Mouse (Mus musculus) heart, adult 2 months (tissue): ENCODE measurements around the gene Stat5a. TPM values are rescaled to one million over a fixed set of nuclear protein-coding genes. Genes with fewer than 3 reads are reported as not detected.

Source experiments
- DNase-seq, 2 experiments: peaks; one replicate each; pipeline ENCODE4 v3.0.0; 2021
- H3K27ac ChIP-seq: fragments of 200-600 bp; 2 replicates; pipeline ENCODE4 v1.8.1; 2022
- H3K27me3 ChIP-seq: fragments of 200-500 bp; 2 replicates; pipeline ENCODE4 v1.6.1; 2012; ENCODE audit warnings: mild to moderate bottlenecking, low read length, inconsistent platforms, mixed read lengths; ENCODE audit not compliant: control insufficient read depth, insufficient read depth
- H3K36me3 ChIP-seq: fragments of 200-500 bp; 2 replicates; pipeline ENCODE4 v1.6.1; 2012; ENCODE audit warnings: low read length, inconsistent platforms; ENCODE audit not compliant: control insufficient read depth, insufficient read depth
- H3K4me1 ChIP-seq: fragments of 200-500 bp; 2 replicates; pipeline ENCODE4 v1.6.1; 2011; ENCODE audit warnings: low read length; ENCODE audit not compliant: control insufficient read depth, insufficient read depth
- H3K4me3 ChIP-seq: fragments of 200-600 bp; 2 replicates; pipeline ENCODE4 v1.8.1; 2022
- H3K79me2 ChIP-seq: fragments of 200-500 bp; replicated peaks from 2 replicates; pipeline ENCODE4 v1.6.1; 2012; ENCODE audit warnings: mild to moderate bottlenecking, inconsistent platforms, low read length, moderate library complexity, mixed read lengths; ENCODE audit not compliant: control insufficient read depth, insufficient read depth
- H3K9ac ChIP-seq: fragments of 200-500 bp; 2 replicates; pipeline ENCODE4 v1.6.1; 2012; ENCODE audit warnings: low read depth, mild to moderate bottlenecking, control low read depth, inconsistent platforms, low read length, mixed read lengths
- CTCF ChIP-seq: fragments of 200-600 bp; IDR thresholded peaks from 2 replicates; pipeline ENCODE4 v1.8.1; 2022; ENCODE audit warnings: antibody characterized with exemption, mild to moderate bottlenecking, moderate library complexity
- EP300 ChIP-seq: fragments of 200-500 bp; IDR thresholded peaks from 2 replicates; pipeline ENCODE4 v1.6.1; 2011; ENCODE audit warnings: low read depth, low read length, control low read depth; ENCODE audit not compliant: insufficient read depth
- POLR2A ChIP-seq: fragments of 200-500 bp; IDR thresholded peaks from 2 replicates; pipeline ENCODE4 v1.6.1; 2011; ENCODE audit warnings: mild to moderate bottlenecking, low read depth, low read length, control low read depth; ENCODE audit not compliant: insufficient read depth
- WGBS: fragments of 180-500 bp; shearing (Covaris S2); methylation state at CpG from one replicate; pipeline ENCODE4 v1.1.7; 2018; 5-methylcytosine and 5-hydroxymethylcytosine counted together
- intact Hi-C: fragments of 180-260 bp; cut with DNase I; formaldehyde crosslinking; loops from one replicate; pipeline ENCODE4 v1.15.1; 2025
- polyA plus RNA-seq: library from polyadenylated mRNA; depleted of rRNA; stranded (reverse); fragments of >200 nt; gene quantifications from 2 replicates; pipeline ENCODE4 v1.2.3, GENCODE M21; 2012
- total RNA-seq, 2 experiments: library from RNA; stranded (reverse); gene quantifications; 2 replicates each; pipeline ENCODE4 v1.2.3; 2021

Stat5a gene
- total and polyA plus RNA-seq, 3 experiments, result 20.3 to 24.3 (median 22.3) TPM

DNA sequence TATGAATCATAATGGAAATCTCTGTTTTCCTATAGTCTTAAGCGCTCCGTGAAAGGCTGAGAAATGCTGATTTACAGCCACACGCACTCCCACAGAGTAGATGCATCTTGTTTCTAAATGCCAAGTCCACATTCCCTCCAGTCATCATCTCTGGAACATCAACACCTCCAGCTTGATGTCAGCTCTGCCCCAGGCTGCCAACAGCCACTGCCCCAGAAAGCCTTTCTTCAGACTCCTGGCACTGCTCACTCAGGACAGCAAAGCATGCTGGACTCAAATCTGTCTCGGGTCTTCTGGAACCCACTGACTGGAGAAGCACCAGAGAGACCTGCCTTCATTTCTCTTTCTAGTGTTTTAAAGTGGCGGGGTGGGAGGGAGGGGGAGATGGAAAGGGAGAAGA lies 33.3 kb downstream of the Stat5a start:
- Histone ChIP-seq H3K9ac (no peak overlapping the region), H3K4me1 (peaks cover 5% of the 10 kb centered on the region), H3K4me3 (no peak overlapping the region), H3K27me3 (no peaks in the 10 kb centered on the region), H3K27ac (no peak overlapping the region), H3K79me2 (no peaks in the 10 kb centered on the region), H3K36me3 (peaks cover 7% of the 10 kb centered on the region)
- intact Hi-C loops, result loop anchor here (2.0 to 5.0 kb wide), 2 partner anchors 166 to 285 kb away; partner anchors contain the start of gene Ccr10
- DNase-seq, result peak in 1 of 2 experiments; percentile 59
- TF ChIP-seq EP300 (0 out of 2 replicates have a peak, but pooled peaks have one; percentile 26), CTCF (no peak), POLR2A (no peak)
- whole genome bisulfite sequencing, result 61% methylated on average over 5 of the region's 5 CpGs

DNA sequence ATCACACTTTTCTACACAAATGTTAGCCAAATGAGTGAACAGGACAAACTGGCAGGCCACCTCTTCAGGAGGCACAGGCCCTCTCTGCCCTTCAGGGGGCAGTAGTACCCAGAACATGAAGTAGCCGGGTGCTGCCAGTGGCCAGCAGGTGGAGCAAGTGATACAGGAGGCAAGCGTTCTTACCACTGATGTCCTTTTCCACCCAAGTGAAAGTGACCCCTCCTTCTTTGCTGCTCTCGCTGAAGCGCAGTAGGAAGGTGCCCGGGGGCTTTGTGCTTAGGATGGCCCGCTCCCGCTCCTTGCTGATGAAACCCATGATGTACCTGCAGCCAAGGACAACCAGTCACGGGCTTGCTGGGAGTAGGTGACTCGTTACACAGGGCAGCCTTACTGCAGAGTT lies 34.3 kb downstream of the Stat5a start:
- peak; percentile 87 to 88 for DNase-seq
- intact Hi-C loops, result loop anchor here (1.0 to 5.0 kb wide), 4 partner anchors 64 to 284 kb away; partner anchors contain the start of gene Ccr10
- Histone ChIP-seq H3K36me3 (peaks cover 8% of the 10 kb centered on the region), H3K27me3 (no peaks in the 10 kb centered on the region), H3K27ac (peak overlapping the region; percentile 10), H3K4me3 (no peak overlapping the region), H3K79me2 (no peaks in the 10 kb centered on the region), H3K4me1 (peaks cover 5% of the 10 kb centered on the region), H3K9ac (0 out of 2 replicates have a peak overlapping the region, but pooled peaks have one; percentile 19)
- WGBS, result 13% methylated on average over 9 of the region's 9 CpGs
- TF ChIP-seq CTCF (no peak), EP300 (peak; percentile 99), POLR2A (0 out of 2 replicates have a peak, but pooled peaks have one; percentile 24)

DNA sequence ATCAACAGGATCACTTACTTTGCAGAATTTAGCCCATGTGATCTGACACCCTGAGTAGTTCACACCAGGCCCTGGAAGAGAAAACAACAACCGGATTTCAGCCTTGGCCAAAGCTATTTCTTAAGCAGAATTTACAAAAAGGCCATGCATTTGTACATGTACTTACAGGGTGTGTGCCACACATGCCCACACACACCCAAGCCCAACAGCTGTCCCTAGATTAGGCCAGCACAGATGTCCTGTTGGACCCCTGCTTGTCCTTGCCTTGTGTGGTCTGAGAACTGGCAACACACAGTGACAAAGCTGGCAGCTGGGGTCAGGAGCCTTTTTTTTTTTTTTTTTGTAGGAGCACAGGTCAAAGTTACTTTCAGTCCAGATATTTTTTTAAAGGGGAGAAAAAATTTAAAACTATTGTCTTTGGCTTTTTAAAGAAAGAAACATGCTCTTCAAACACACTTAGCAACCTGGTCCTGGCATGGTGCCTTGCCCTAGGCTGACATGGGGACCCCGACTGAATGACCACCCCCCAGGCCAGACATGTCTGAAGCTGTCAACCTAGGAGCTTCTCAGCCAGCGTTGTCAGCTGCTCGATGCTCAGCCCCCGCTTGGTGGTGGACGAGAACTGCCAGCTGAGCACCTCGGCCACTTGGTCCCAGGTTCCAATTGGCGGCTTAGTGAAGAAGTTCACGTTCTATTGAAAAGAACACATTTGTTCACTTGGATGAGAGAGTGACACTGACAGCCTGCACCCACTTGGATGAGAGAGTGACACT lies 35.2 kb downstream of the Stat5a start:
- DNase-seq, result no peak
- Histone ChIP-seq H3K4me1 (peaks cover 5% of the 10 kb centered on the region), H3K79me2 (no peaks in the 10 kb centered on the region), H3K4me3 (no peak overlapping the region), H3K27ac (0 out of 2 replicates have a peak overlapping the region, but pooled peaks have one; percentile 10), H3K36me3 (peaks cover 8% of the 10 kb centered on the region), H3K27me3 (no peaks in the 10 kb centered on the region), H3K9ac (no peak overlapping the region)
- TF ChIP-seq CTCF, result no peak
- TF ChIP-seq POLR2A, result no peak
- TF ChIP-seq EP300, result no peak
- 71% methylated on average over 9 of the region's 9 CpGs for WGBS
- intact Hi-C loops, result loop anchor here (5.0 kb wide), 1 partner anchor 283 kb away; the partner anchor contains the start of gene Ccr10

GRCm38 (mm10) chr11:100896078-100896477 lies 36.9 kb downstream of the Stat5a start:
- H3K36me3 ChIP-seq, result peaks cover 8% of the 10 kb centered on the region
- DNase-seq, result no peak
- H3K27me3 ChIP-seq, result no peaks in the 10 kb centered on the region
- no peak overlapping the region for H3K27ac ChIP-seq
- H3K9ac ChIP-seq, result no peak overlapping the region
- H3K79me2 ChIP-seq, result no peaks in the 10 kb centered on the region
- intact Hi-C loops, result no loop called here
- WGBS, result 53% methylated on average over 10 of the region's 10 CpGs
- TF ChIP-seq CTCF (no peak), EP300 (no peak), POLR2A (no peak)
- no peak overlapping the region for H3K4me3 ChIP-seq
- H3K4me1 ChIP-seq, result peaks cover 5% of the 10 kb centered on the region

- no peaks in the 10 kb centered on the region for H3K27me3 ChIP-seq
- no peak for TF ChIP-seq EP300
- TF ChIP-seq POLR2A, result no peak
- TF ChIP-seq CTCF, result no peak
- no peak for DNase-seq
- peaks cover 5% of the 10 kb centered on the region for H3K4me1 ChIP-seq
- H3K4me3 ChIP-seq, result no peak overlapping the region
- H3K27ac ChIP-seq, result no peak overlapping the region
- intact Hi-C loops, result no loop called here
- no peaks in the 10 kb centered on the region for H3K79me2 ChIP-seq
- no peak overlapping the region for H3K9ac ChIP-seq
- H3K36me3 ChIP-seq, result peaks cover 8% of the 10 kb centered on the region
- 70% methylated on average over 7 of the region's 7 CpGs for WGBS
These were observed 38.4 kb downstream of the Stat5a start for GRCm38 (mm10) chr11:100897294-100898231.
